Mouse (Mus musculus): ENCODE data around the gene Loxl4. TPM values are rescaled to one million over a fixed set of nuclear protein-coding genes. Genes with fewer than 3 reads are reported as not detected.

Loxl4 gene
- polyA plus RNA-seq, 1 experiment from 2014 or later, result 0.05 TPM

DNA sequence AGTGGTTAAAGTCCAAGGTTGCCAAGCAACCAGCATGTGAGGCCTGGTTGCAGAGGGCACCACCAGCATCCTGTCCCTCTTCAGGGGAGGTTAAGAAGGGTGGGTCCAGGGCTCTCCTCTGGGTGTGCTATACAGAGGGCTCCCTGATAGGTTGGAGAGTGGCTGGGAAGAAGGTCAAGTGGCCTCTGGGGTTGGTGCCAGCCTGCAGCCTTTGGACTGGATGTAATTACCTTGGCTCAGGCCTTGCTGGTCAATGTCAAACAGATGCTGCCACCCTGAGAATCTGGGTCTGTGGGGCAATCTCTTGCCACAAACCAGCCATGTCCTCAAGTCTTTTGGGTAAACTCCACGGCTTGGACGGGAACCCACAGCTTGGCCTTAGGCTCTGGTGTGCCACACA lies 11.2 kb downstream of the Loxl4 start:
- H3K9ac ChIP-seq, result no peak overlapping the region
- no peak overlapping the region for H3K27ac ChIP-seq
- no peak overlapping the region for H3K4me2 ChIP-seq
- no peaks in the 10 kb centered on the region for H3K27me3 ChIP-seq
- H3K9me3 ChIP-seq, result no peaks in the 10 kb centered on the region
- no peak overlapping the region for H3K4me3 ChIP-seq
- no peak for ATAC-seq (ENCODE audit: low FRiP score)
- H3K4me1 ChIP-seq (replicated peaks), result peaks cover 19% of the 10 kb centered on the region
- 75% methylated on average over 2 of the region's 2 CpGs for WGBS
- H3K36me3 ChIP-seq, result no peaks in the 10 kb centered on the region

DNA sequence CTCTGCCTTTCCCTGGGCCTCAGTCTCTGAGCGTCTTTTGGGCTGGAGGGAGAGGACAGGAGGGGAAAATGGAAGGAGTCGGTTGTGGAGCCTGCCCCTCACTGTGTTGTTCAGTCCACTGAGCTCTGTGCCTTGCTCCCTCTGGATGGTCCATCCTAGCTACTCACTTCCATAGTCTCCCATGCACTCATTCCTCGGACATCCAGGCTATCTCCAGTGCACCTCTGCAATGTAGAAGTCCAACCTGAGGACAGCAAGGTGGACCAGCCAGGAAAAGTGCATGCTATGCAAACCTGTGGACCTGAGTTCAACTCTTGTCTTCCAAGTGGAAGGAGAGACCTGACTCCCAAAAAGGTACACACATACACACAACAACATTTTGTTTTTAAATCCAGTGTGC lies 12.0 kb downstream of the Loxl4 start:
- Histone ChIP-seq H3K27me3 (no peaks in the 10 kb centered on the region), H3K27ac (no peak overlapping the region), H3K9ac (no peak overlapping the region), H3K4me1 (replicated peaks) (peaks cover 19% of the 10 kb centered on the region), H3K4me2 (no peak overlapping the region), H3K4me3 (no peak overlapping the region), H3K36me3 (no peaks in the 10 kb centered on the region), H3K9me3 (no peaks in the 10 kb centered on the region)
- WGBS, result 62% methylated on average over 3 of the region's 3 CpGs
- no peak for ATAC-seq (ENCODE audit: low FRiP score)

DNA sequence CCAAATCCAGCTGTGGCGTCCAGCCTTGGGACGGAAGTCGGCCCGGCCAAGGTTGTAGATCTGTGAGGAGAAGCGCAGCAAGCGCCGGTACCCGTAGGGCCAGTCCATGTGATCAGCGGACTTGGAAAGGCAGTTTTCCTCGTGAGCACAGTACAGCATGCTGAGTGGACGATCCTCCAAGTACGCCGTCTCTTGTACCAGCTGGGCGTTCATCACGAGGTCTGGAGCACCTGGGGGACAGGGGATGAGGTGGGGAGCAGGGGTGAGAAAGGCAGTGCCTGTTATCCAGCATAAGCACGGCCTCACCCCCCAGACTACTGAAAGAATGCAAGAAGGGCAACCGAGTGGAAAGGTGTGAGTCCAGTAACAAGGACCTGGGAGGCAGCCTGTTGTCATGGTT lies 12.7 kb downstream of the Loxl4 start:
- Histone ChIP-seq H3K27ac (no peak overlapping the region), H3K9ac (no peak overlapping the region), H3K4me3 (no peak overlapping the region), H3K27me3 (no peaks in the 10 kb centered on the region), H3K4me2 (no peak overlapping the region), H3K4me1 (replicated peaks) (peaks cover 19% of the 10 kb centered on the region), H3K9me3 (no peaks in the 10 kb centered on the region), H3K36me3 (peaks cover 6% of the 10 kb centered on the region; the same call in 1 of the 2 replicates)
- WGBS, result 87% methylated on average over 17 of the region's 17 CpGs
- no peak for ATAC-seq (ENCODE audit: low FRiP score)

DNA sequence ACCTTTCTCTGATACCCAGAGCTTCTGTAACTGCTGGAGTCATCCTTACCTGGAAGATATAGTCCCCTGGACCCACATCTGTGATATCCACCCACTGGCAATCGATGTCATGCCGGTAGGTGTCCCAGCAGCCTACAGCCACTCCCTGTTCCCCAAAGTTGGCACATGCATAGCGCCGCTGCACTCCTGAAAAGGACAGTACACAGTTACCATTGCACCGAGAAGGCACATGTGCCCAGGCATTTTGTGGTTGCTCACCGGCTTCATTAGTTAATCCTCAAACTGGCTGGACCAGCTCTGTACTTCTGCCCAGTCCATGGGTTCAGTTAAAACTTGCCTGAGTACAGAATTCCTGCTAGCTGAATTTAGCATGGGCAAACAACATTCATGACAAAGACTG lies 14.7 kb downstream of the Loxl4 start:
- no peak for ATAC-seq (ENCODE audit: low FRiP score)
- 94% methylated on average over 6 of the region's 6 CpGs for WGBS
- Histone ChIP-seq H3K36me3 (peaks cover 11% of the 10 kb centered on the region; the same call in 1 of the 2 replicates), H3K4me1 (replicated peaks) (peaks cover 11% of the 10 kb centered on the region), H3K9ac (no peak overlapping the region), H3K9me3 (no peaks in the 10 kb centered on the region), H3K4me3 (no peak overlapping the region), H3K27me3 (no peaks in the 10 kb centered on the region), H3K27ac (no peak overlapping the region), H3K4me2 (no peak overlapping the region)

DNA sequence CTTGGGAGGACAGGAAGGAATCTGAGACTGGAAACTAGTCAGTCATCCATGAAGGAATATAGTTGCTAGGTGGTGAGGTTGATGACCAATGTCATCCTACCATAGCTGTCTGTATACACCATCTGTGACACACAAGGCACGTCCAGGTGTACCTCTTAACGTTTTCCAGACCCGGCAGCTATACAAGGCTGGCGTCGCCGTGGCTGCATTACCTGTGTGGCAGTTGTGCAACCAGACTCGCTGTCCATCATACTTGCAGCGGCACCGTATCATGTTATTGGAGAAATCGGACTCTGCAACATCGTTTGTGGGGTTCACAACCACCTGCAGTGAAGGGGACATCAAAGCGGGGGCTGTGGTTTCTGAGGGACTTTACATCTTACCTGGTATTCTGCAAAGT lies 15.3 kb downstream of the Loxl4 start:
- H3K9ac ChIP-seq, result no peak overlapping the region
- H3K36me3 ChIP-seq, result peaks cover 11% of the 10 kb centered on the region; the same call in 1 of the 2 replicates
- H3K27ac ChIP-seq, result no peak overlapping the region
- no peaks in the 10 kb centered on the region for H3K27me3 ChIP-seq
- H3K9me3 ChIP-seq, result no peaks in the 10 kb centered on the region
- H3K4me2 ChIP-seq, result no peak overlapping the region
- 97% methylated on average over 12 of the region's 12 CpGs for WGBS
- H3K4me3 ChIP-seq, result no peak overlapping the region
- ATAC-seq (ENCODE audit: low FRiP score), result no peak
- H3K4me1 ChIP-seq (replicated peaks), result peaks cover 11% of the 10 kb centered on the region

DNA sequence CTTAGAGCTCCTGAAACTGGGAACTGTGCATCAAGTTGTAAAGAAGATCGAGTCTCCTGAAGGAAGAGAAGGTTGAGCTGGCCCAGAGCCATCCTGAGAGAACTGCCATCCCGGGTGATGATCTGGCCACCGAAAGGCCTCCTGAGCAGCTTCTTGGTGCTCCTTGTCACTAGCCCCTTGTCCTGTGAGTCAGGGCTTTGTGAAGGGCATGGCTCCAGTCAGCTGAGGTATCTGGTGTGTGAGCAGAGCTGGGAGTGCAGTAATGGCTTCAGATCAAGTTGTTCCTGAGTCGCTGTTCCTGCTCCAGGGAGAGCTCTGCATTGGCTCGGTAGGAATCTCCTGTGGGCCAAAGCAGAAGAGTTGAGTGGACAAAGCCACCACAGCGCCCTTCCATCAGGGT lies 17.5 kb downstream of the Loxl4 start:
- H3K36me3 ChIP-seq, result peaks cover 15% of the 10 kb centered on the region
- no peak overlapping the region for H3K4me3 ChIP-seq
- no peak for ATAC-seq (ENCODE audit: low FRiP score)
- H3K9ac ChIP-seq, result no peak overlapping the region
- 98% methylated on average over 6 of the region's 6 CpGs for WGBS
- H3K4me1 ChIP-seq (replicated peaks), result no peaks in the 10 kb centered on the region
- no peak overlapping the region for H3K4me2 ChIP-seq
- H3K9me3 ChIP-seq, result no peaks in the 10 kb centered on the region
- no peak overlapping the region for H3K27ac ChIP-seq
- no peaks in the 10 kb centered on the region for H3K27me3 ChIP-seq

DNA sequence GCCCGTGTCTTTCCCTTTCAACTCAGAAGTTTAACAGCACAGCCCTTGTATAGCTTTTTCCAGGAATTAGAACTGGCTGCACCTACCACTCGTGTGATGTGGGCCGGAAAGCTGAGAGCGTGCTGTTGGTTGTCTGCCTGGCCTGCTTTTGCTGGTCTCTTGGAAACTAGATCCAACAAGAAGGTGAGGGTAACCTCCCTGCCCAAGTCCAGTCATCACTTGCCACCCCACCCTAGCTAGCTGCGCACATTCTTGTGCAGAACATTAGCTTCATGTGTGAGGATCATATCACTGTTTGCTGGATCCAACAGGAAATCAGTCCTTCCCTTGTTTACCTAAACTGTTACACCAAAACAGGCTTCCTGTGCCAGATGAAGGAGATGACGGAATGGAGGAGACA lies 19.2 kb downstream of the Loxl4 start:
- Histone ChIP-seq H3K27me3 (no peaks in the 10 kb centered on the region), H3K4me2 (no peak overlapping the region), H3K4me3 (no peak overlapping the region), H3K9ac (no peak overlapping the region), H3K4me1 (replicated peaks) (no peaks in the 10 kb centered on the region), H3K27ac (no peak overlapping the region), H3K36me3 (peaks cover 15% of the 10 kb centered on the region), H3K9me3 (no peaks in the 10 kb centered on the region)
- WGBS, result 92% methylated on average over 6 of the region's 6 CpGs
- ATAC-seq (ENCODE audit: low FRiP score), result no peak

DNA sequence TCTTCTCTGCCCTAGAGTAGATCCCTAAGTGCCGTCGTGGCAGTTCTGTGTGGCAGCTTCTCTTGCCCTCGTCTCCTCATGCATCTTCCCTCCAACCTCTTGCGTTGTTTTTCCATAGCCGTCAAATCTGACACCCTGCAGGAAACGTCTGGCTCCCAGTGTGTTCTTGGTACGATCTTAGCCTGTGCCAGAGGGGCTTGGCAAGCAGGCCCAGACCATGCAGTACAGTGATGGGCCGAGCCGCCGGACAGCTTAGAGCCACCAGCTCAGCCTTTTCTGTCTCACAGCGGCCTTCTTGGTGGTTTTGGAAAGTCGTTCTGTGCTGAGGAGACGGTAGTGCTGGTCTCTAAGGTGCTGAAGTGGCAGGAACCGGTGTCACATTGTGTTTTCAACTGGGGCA lies 21.1 kb downstream of the Loxl4 start:
- ATAC-seq (ENCODE audit: low FRiP score), result no peak
- Histone ChIP-seq H3K9ac (no peak overlapping the region), H3K4me3 (no peak overlapping the region), H3K4me1 (replicated peaks) (no peaks in the 10 kb centered on the region), H3K36me3 (peaks cover 15% of the 10 kb centered on the region), H3K9me3 (no peaks in the 10 kb centered on the region), H3K27ac (no peak overlapping the region), H3K4me2 (no peak overlapping the region), H3K27me3 (no peaks in the 10 kb centered on the region)
- 56% methylated on average over 14 of the region's 14 CpGs for WGBS

DNA sequence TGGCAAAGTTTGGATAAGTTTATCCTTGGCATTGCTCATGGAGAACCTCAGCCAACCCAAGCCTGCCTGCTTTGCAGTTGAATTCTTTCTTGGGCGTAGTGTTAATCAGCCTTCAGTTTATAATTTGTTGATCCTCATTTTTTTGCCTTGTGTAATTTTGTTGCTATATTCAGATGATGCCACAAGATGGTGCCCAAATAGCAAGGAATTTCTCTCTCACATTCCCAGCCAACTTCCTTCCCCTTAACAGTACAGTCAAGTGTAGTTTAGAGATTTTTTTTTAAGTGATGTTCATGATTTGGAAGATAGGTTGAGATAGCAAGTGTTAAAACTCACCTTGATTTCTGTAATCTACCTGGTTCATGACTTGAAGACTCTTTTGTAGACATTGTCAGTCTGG lies 23.4 kb downstream of the Loxl4 start:
- WGBS, result 70% methylated on average over 1 of the region's 1 CpGs
- Histone ChIP-seq H3K9ac (no peak overlapping the region), H3K27ac (no peak overlapping the region), H3K4me1 (replicated peaks) (no peaks in the 10 kb centered on the region), H3K9me3 (no peaks in the 10 kb centered on the region), H3K4me2 (no peak overlapping the region), H3K4me3 (no peak overlapping the region), H3K36me3 (peaks cover 4% of the 10 kb centered on the region), H3K27me3 (no peaks in the 10 kb centered on the region)
- ATAC-seq (ENCODE audit: low FRiP score), result no peak

DNA sequence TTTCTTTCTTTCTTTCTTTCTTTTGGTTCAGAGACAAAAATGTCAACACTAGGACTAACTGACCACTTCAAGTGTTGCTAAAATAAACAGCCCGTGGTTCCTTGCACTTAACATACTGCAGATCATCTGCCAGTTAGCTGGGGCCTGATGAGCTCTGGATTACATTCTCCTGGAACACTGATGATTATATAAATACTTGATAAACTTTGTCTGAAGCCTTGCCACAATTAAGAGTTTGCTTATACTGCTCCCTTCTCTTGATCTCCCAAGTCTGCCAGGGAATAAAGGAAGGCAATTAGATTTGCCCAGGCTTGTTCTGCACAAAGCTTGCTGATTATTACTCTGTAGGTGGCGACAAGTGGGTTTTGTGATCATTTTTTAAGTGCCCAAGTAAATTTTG lies 24.9 kb downstream of the Loxl4 start:
- 83% methylated on average over 2 of the region's 2 CpGs for WGBS
- Histone ChIP-seq H3K9me3 (no peaks in the 10 kb centered on the region), H3K36me3 (peaks cover 9% of the 10 kb centered on the region), H3K27me3 (no peaks in the 10 kb centered on the region), H3K4me1 (replicated peaks) (no peaks in the 10 kb centered on the region), H3K4me2 (no peak overlapping the region), H3K27ac (no peak overlapping the region), H3K4me3 (no peak overlapping the region), H3K9ac (no peak overlapping the region)
- no peak for ATAC-seq (ENCODE audit: low FRiP score)

DNA sequence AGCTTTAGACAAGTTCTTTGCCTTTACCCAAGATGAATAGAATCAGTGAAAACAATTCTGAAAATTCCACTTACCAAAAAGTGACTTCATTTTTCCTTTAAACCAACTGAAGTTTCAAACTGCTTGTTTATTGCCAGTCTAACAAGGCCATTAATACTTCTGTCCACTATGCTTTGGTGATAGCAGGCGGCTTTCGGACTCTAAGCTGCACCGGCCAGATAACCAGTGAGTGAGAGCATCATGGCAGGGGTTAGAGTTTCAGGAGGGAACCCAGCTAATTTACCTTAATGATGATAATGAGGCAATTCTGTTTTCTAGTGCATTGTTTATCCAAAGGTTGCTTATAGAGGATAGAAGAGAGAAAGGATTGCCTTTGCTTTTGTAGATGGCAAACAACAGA lies 28.4 kb downstream of the Loxl4 start:
- H3K4me1 ChIP-seq (replicated peaks), result no peaks in the 10 kb centered on the region
- no peak for ATAC-seq (ENCODE audit: low FRiP score)
- H3K27ac ChIP-seq, result no peak overlapping the region
- no peak overlapping the region for H3K4me3 ChIP-seq
- 91% methylated on average over 3 of the region's 3 CpGs for WGBS
- no peak overlapping the region for H3K4me2 ChIP-seq
- H3K36me3 ChIP-seq, result peaks cover 6% of the 10 kb centered on the region
- H3K27me3 ChIP-seq, result no peaks in the 10 kb centered on the region
- no peak overlapping the region for H3K9ac ChIP-seq
- H3K9me3 ChIP-seq, result no peaks in the 10 kb centered on the region

DNA sequence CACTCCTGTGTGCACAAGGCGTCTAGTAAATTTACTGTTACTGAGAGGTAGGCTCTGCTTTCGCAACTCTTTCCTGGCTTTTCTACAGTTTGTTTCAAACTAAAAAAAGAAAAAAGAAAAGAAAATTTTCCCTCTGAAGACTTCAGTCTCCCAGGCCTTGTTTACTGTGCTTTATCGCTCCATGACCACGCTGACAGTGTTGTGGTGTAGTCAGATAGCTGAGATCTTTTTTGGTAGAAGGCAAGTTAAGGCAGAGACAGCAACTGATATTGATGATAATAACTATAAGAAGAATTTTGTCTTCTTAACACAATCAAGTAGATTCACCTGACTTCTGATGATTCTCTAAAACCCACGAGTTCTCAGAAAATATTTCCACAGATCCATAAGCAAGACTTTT lies 28.9 kb downstream of the Loxl4 start:
- Histone ChIP-seq H3K36me3 (peaks cover 6% of the 10 kb centered on the region), H3K27ac (no peak overlapping the region), H3K27me3 (no peaks in the 10 kb centered on the region), H3K4me3 (no peak overlapping the region), H3K9ac (no peak overlapping the region), H3K4me1 (replicated peaks) (no peaks in the 10 kb centered on the region), H3K4me2 (no peak overlapping the region), H3K9me3 (no peaks in the 10 kb centered on the region)
- no peak for ATAC-seq (ENCODE audit: low FRiP score)
- WGBS, result 96% methylated on average over 5 of the region's 5 CpGs

DNA sequence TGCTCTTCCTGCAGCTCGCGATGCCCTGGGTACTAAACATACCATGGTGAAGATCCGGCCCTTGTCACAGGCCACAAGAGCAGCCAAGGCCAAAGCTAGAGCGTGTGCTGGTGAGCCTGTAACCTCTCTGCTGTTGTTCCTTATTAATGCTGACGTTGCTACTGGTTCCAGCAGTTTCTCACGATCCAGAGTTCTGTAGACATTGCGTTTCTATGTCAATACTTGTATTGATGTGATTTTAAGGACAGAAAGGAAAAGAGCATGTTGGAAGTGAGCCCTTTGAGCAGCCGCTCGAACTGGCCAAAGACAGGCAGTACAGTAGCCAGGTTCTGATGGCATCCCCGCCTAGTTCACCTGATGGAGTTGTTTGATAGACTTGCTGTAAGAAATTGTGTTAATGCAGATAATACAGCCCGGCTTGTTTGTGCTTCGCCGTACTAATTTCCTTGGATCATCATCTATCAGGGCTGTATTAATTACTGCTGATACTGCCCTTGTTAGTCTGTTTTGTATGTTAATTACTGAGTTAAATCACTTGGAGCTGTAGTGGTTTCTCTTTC lies 29.7 kb downstream of the Loxl4 start:
- 91% methylated on average over 13 of the region's 13 CpGs for WGBS

More for the DNA sequence above, 29.7 kb downstream of the Loxl4 start:
- H3K36me3 ChIP-seq, result peaks cover 6% of the 10 kb centered on the region
- H3K4me2 ChIP-seq, result no peak overlapping the region
- H3K9me3 ChIP-seq, result no peaks in the 10 kb centered on the region
- ATAC-seq (ENCODE audit: low FRiP score), result no peak
- H3K4me1 ChIP-seq (replicated peaks), result no peaks in the 10 kb centered on the region
- no peaks in the 10 kb centered on the region for H3K27me3 ChIP-seq
- no peak overlapping the region for H3K9ac ChIP-seq
- no peak overlapping the region for H3K27ac ChIP-seq
- H3K4me3 ChIP-seq, result no peak overlapping the region

Measured in hindbrain, embryonic 13.5 days (tissue).